Mouse (Mus musculus) kidney, postnatal 0 days (tissue): ENCODE results near the gene Gm10273. TPM values are rescaled to one million over a fixed set of nuclear protein-coding genes. Genes with fewer than 3 reads are reported as not detected.

Experiments used
- ATAC-seq: fragments of 200-750 bp; cut with Nextera tagmentation; replicated peaks from 2 replicates; pipeline ENCODE4 v1.8.0; 2017; ENCODE audit warnings: low read depth, moderate number of reproducible peaks, moderate TSS enrichment, moderate library complexity; ENCODE audit not compliant: low FRiP score
- DNase-seq: peaks from one replicate; pipeline ENCODE4 v3.0.0-alpha.2; 2016; ENCODE audit warnings: low spot score
- H3K27ac ChIP-seq: fragments of 300-500 bp; sonication (generic); 2 replicates; pipeline ENCODE4 v1.5.1; 2014; ENCODE audit warnings: mild to moderate bottlenecking
- H3K27me3 ChIP-seq: fragments of 300-500 bp; sonication (generic); 2 replicates; pipeline ENCODE4 v1.6.1; 2014; ENCODE audit warnings: low read length, mixed read lengths; ENCODE audit not compliant: insufficient read depth
- H3K36me3 ChIP-seq: fragments of 300-500 bp; sonication (generic); 2 replicates; pipeline ENCODE4 v1.6.1; 2014; ENCODE audit warnings: low read length, mixed read lengths; ENCODE audit not compliant: insufficient read depth
- H3K4me1 ChIP-seq: fragments of 300-500 bp; sonication (generic); replicated peaks from 2 replicates; pipeline ENCODE4 v1.6.1; 2014; ENCODE audit warnings: antibody characterized with exemption, low read length, mixed read lengths; ENCODE audit not compliant: insufficient read depth
- H3K4me2 ChIP-seq: fragments of 300-500 bp; sonication (generic); 2 replicates; pipeline ENCODE4 v1.6.1; 2014; ENCODE audit warnings: mild to moderate bottlenecking, low read length, moderate library complexity, mixed read lengths
- H3K4me3 ChIP-seq: fragments of 300-500 bp; sonication (generic); replicated peaks from 2 replicates; pipeline ENCODE4 v1.5.1; 2014; ENCODE audit warnings: low read depth, low read length
- H3K9ac ChIP-seq: fragments of 300-500 bp; sonication (generic); 2 replicates; pipeline ENCODE4 v1.6.1; 2014; ENCODE audit warnings: low read depth, low read length
- H3K9me3 ChIP-seq: fragments of 300-500 bp; sonication (generic); replicated peaks from 2 replicates; pipeline ENCODE4 v1.6.1; 2016; ENCODE audit warnings: low read length, inconsistent platforms, mixed read lengths
- CTCF ChIP-seq: IDR thresholded peaks from 2 replicates; pipeline ENCODE4 v1.5.1; 2016; ENCODE audit warnings: antibody characterized with exemption, low read depth, mild to moderate bottlenecking, moderate library complexity
- WGBS: fragments of 180-500 bp; shearing (Covaris S2); extraction: QIAGEN DNeasy Blood & Tissue Kit; methylation state at CpG from one replicate; pipeline ENCODE4 v1.1.7; 2014; 5-methylcytosine and 5-hydroxymethylcytosine counted together
- polyA plus RNA-seq: library from polyadenylated mRNA; unstranded; fragments of >200 nt; fragmentation: Nextera tagmentation; extraction: Ambion mirVana; gene quantifications from 2 replicates; pipeline ENCODE4 v1.2.1, GENCODE M21; 2015

The Gm10273 gene
- polyA plus RNA-seq, 1 experiment from 2014 or later, result 10.0 TPM

- DNase-seq, result peak; percentile 79
- 0 out of 2 replicates have a peak, but pooled peaks have one; percentile 15 for TF ChIP-seq CTCF
- H3K27me3 ChIP-seq, result no peaks in the 10 kb centered on the region
Measured at GRCm38 (mm10) chr10:59443212-59443611, 47.8 kb downstream of the Gm10273 start.

DNA sequence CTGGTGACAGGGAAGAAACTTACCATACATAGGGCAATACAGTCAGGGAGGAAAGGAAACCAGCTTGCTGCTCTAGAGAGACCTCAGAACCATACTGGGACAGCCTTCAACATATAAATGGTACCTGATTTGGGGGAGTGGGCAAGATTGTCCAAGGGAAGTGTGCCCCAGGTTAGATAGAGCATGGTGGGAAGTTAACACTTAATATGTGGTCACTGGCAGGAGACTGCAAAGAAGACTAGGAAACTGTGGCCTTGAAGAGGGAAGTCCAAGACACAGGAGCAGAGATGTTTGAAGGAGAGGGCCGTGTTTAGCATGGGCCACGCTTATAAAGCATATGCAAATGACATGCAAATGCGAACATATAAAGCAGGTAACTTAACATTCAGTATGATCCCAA is 48.7 kb downstream of the Gm10273 start:
- DNase-seq (no peak), ATAC-seq (no peak)
- Histone ChIP-seq H3K36me3 (no peaks in the 10 kb centered on the region), H3K4me1 (no peaks in the 10 kb centered on the region), H3K9me3 (no peaks in the 10 kb centered on the region), H3K4me3 (no peak overlapping the region), H3K9ac (no peak overlapping the region), H3K27ac (no peak overlapping the region), H3K27me3 (no peaks in the 10 kb centered on the region), H3K4me2 (no peak overlapping the region)
- no peak for TF ChIP-seq CTCF
- WGBS, result 79% methylated on average over 3 of the region's 3 CpGs

More at GRCm38 (mm10) chr10:59443212-59443611, 47.8 kb downstream of the Gm10273 start:
- Histone ChIP-seq H3K36me3 (no peaks in the 10 kb centered on the region), H3K4me1 (no peaks in the 10 kb centered on the region), H3K4me2 (no peak overlapping the region), H3K4me3 (no peak overlapping the region), H3K9me3 (no peaks in the 10 kb centered on the region), H3K27ac (no peak overlapping the region), H3K9ac (no peak overlapping the region)
- no peak for ATAC-seq
- WGBS, result 12% methylated on average over 7 of the region's 7 CpGs

- Histone ChIP-seq H3K4me1 (no peaks in the 10 kb centered on the region), H3K36me3 (no peaks in the 10 kb centered on the region), H3K27ac (no peak overlapping the region), H3K27me3 (no peaks in the 10 kb centered on the region), H3K4me3 (no peak overlapping the region), H3K9me3 (no peaks in the 10 kb centered on the region), H3K9ac (no peak overlapping the region), H3K4me2 (no peak overlapping the region)
- ATAC-seq (no peak), DNase-seq (no peak)
- WGBS, result 58% methylated on average over 8 of the region's 8 CpGs
- no peak for TF ChIP-seq CTCF
Measured at GRCm38 (mm10) chr10:59444635-59445034, 49.2 kb downstream of the Gm10273 start.

Other genes starting within 250 kb of the Gm10273 start
- gene Sept10, start 173.8 kb upstream of the Gm10273 start, polyA plus RNA-seq, result 60.8 and 62.7 TPM in 2 replicates
- gene Sowahc, start 173.7 kb upstream of the Gm10273 start, polyA plus RNA-seq, result 7.6 and 8.7 TPM in 2 replicates
- gene P4ha1, start 72.3 kb upstream of the Gm10273 start, polyA plus RNA-seq, result 27.9 and 31.3 TPM in 2 replicates
- gene Pla2g12b, start 8.0 kb downstream of the Gm10273 start, polyA plus RNA-seq, result 0.33 and 0.38 TPM in 2 replicates
- 1.6 and 1.7 TPM in 2 replicates for gene Oit3, start 46.1 kb downstream of the Gm10273 start, polyA plus RNA-seq
- gene Gm10322, start 220.4 kb downstream of the Gm10273 start, polyA plus RNA-seq, result 0.43 TPM in 1 of 2 replicates, not detected in the other
- gene Mcu, start 221.1 kb downstream of the Gm10273 start, polyA plus RNA-seq, result 36.5 and 40.2 TPM in 2 replicates